Mouse (Mus musculus): ENCODE data around the gene Dner. TPM values are rescaled to one million over a fixed set of nuclear protein-coding genes. Genes with fewer than 3 reads are reported as not detected.
A peak's percentile ranks its signal among the peaks of the same experiment; 100 is the strongest.

The Dner gene
- polyA plus RNA-seq, 1 experiment from 2014 or later, result 3.7 TPM

DNA sequence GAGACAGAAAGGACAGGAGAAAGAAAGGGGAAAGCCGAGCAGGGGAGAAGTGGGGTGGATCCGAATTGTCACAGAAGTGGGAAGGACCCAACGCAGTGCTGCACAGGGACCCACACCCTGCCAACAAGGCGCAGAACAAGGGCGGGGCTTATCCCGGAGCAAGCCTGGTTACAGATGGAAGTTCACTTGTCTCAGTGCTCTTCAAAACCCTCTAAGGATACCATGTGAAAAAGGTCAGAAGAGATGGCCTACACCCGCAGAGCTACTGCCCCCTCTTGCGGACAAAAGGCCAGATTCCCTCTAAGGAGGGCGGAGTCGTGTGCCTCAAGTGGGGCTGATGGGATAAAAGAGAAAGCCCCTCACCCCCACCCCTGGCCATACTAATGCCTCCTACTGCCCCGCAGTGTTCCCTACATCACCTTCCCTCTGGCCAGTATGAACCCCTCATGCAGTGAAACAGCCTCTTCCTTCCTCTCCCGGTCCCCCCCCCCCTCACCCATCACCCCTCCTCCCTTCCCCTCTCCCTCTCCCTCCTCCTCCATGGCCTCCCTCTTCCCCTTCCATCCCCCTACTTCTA lies 73.0 kb downstream of the Dner start:
- 28% methylated on average over 12 of the region's 12 CpGs for WGBS
- no peaks in the 10 kb centered on the region for H3K36me3 ChIP-seq
- H3K27ac ChIP-seq, result no peak overlapping the region
- H3K9me3 ChIP-seq, result no peaks in the 10 kb centered on the region
- no peak overlapping the region for H3K4me3 ChIP-seq (replicated peaks)
- H3K9ac ChIP-seq, result no peak overlapping the region
- no peaks in the 10 kb centered on the region for H3K4me1 ChIP-seq
- no peak overlapping the region for H3K4me2 ChIP-seq
- no peaks in the 10 kb centered on the region for H3K27me3 ChIP-seq (replicated peaks)
- no peak for ATAC-seq (ENCODE audit: insufficient read depth, low FRiP score, low read depth)

DNA sequence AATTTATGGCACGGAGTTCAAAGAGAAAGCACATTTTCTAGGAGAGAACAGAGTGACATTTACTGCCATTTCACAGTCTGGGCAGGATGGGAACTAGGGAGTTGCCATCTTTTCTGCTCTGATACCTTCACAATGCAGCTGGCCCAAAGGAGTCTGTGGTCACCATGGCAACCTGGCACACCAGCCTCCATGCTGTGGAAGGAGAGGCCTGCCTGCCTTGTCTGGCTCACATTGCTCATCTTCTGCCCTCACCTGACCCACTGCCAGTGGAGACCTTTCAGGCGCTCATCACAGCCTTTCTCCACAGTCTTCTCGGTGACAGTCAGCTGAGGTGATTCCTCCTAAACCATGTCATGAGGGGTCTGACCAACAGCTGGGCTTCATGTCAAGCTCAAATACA lies 74.7 kb downstream of the Dner start:
- ATAC-seq (ENCODE audit: insufficient read depth, low FRiP score, low read depth), result no peak
- Histone ChIP-seq H3K9ac (no peak overlapping the region), H3K27ac (no peak overlapping the region), H3K27me3 (replicated peaks) (no peaks in the 10 kb centered on the region), H3K9me3 (no peaks in the 10 kb centered on the region), H3K4me2 (no peak overlapping the region), H3K36me3 (no peaks in the 10 kb centered on the region), H3K4me1 (no peaks in the 10 kb centered on the region), H3K4me3 (replicated peaks) (no peak overlapping the region)
- 58% methylated on average over 3 of the region's 3 CpGs for WGBS

DNA sequence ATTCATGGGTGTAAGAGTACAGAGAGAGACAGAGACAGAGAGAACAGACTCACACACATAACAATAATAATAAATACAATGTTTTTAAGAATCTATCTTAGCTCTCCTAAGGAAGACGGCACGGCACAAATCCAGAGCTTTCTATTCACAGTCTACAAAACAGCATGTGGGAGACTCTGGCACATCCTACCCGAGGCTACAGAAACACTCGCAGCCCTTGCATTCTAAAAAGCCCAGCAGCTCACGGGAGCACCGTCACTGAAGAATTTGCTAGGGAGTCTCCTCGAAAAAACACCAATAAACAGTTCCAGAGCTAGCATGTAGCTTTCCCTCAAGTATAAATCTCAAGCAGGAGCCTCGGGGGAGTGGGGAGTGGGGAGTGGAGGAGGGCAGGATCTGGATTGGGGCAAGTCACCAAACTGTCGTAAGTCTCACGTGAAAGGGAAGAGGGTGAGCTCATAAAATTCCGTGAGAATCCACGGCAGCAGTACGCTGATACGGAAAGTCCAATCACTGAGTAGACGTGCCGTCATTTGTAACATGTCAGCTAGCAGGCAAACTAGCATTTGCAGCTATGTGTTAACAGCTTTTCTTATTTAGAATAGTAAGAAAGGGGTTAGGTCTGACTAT lies 76.8 kb downstream of the Dner start:
- Histone ChIP-seq H3K9me3 (no peaks in the 10 kb centered on the region), H3K36me3 (no peaks in the 10 kb centered on the region), H3K27me3 (replicated peaks) (no peaks in the 10 kb centered on the region), H3K4me2 (0 out of 2 replicates have a peak overlapping the region, but pooled peaks have one; percentile 9), H3K27ac (no peak overlapping the region), H3K4me3 (replicated peaks) (no peak overlapping the region), H3K4me1 (no peaks in the 10 kb centered on the region), H3K9ac (no peak overlapping the region)
- ATAC-seq (ENCODE audit: insufficient read depth, low FRiP score, low read depth), result no peak
- WGBS, result 49% methylated on average over 16 of the region's 16 CpGs

DNA sequence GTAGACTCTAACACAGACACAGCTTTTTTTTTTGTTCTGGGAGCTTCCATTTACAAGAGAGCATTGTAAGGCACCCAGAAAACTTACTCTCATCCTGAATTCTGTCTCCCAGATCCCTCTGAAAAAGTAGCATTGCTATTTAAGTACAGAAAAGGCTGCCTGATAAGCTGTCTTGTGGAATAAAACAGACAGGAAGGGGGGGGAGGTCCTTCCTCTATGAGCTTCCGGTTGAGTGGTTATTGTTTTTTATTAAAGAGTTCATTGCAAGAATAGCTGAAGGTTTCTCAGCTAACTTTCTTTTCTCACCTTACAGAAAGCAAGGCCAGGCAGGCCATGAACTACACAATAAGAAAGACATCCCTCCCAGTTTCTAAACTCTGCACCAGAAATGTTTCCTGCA lies 77.9 kb downstream of the Dner start:
- no peaks in the 10 kb centered on the region for H3K9me3 ChIP-seq
- H3K4me1 ChIP-seq, result no peaks in the 10 kb centered on the region
- H3K36me3 ChIP-seq, result no peaks in the 10 kb centered on the region

DNA sequence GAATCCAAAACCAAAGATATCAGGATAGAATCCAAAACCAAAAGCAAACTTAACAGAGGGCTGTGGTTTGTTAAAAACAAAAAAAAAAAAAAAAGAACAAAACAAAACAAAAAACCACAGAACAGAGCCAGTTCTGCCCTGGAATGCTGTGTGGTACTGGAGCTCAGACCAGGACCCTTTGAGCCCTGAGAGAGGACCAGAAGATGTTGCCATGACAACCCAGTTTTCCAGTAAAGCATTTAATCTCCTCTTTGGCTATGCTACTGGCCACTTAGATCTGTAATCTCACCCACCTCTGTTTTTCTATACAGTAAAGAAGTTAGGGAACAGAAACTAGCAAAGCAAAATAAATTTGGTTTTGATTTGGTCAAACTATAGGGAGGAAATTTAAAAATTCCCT lies 79.9 kb downstream of the Dner start:
- no peaks in the 10 kb centered on the region for H3K27me3 ChIP-seq (replicated peaks)
- H3K9me3 ChIP-seq, result no peaks in the 10 kb centered on the region
- no peaks in the 10 kb centered on the region for H3K4me1 ChIP-seq
- H3K4me3 ChIP-seq (replicated peaks), result no peak overlapping the region
- H3K27ac ChIP-seq, result no peak overlapping the region
- H3K9ac ChIP-seq, result no peak overlapping the region
- no peaks in the 10 kb centered on the region for H3K36me3 ChIP-seq
- H3K4me2 ChIP-seq, result no peak overlapping the region
- ATAC-seq (ENCODE audit: insufficient read depth, low FRiP score, low read depth), result no peak

More for the DNA sequence above, 77.9 kb downstream of the Dner start:
- Histone ChIP-seq H3K27me3 (replicated peaks) (no peaks in the 10 kb centered on the region), H3K4me2 (no peak overlapping the region), H3K27ac (no peak overlapping the region), H3K9ac (no peak overlapping the region), H3K4me3 (replicated peaks) (no peak overlapping the region)
- ATAC-seq (ENCODE audit: insufficient read depth, low FRiP score, low read depth), result no peak
- WGBS, result 73% methylated on average over 1 of the region's 1 CpGs

DNA sequence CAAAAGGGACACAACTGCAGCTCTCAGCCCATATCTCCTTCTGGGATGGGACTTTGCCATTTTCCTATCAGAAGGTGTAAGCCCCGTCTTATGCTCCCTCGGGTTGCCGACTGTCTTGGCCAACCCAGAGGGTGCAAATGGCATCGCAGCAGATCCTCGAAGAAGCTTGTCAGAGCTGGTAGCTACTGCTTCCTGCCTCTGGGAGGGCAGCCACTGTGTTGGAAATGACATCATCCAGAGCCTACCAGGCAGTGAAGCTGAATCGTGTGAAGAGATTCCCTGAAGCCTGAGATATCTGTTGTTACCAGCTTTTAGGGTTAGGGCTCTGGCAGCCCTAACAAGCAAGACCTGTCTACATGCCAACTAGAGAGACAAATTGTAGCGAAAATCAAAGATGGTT lies 81.4 kb downstream of the Dner start:
- H3K27ac ChIP-seq, result no peak overlapping the region
- H3K27me3 ChIP-seq (replicated peaks), result no peaks in the 10 kb centered on the region
- H3K9me3 ChIP-seq, result no peaks in the 10 kb centered on the region
- no peaks in the 10 kb centered on the region for H3K36me3 ChIP-seq
- ATAC-seq (ENCODE audit: insufficient read depth, low FRiP score, low read depth), result no peak
- no peak overlapping the region for H3K4me3 ChIP-seq (replicated peaks)
- no peaks in the 10 kb centered on the region for H3K4me1 ChIP-seq
- no peak overlapping the region for H3K4me2 ChIP-seq
- no peak overlapping the region for H3K9ac ChIP-seq
- WGBS, result 72% methylated on average over 7 of the region's 7 CpGs

DNA sequence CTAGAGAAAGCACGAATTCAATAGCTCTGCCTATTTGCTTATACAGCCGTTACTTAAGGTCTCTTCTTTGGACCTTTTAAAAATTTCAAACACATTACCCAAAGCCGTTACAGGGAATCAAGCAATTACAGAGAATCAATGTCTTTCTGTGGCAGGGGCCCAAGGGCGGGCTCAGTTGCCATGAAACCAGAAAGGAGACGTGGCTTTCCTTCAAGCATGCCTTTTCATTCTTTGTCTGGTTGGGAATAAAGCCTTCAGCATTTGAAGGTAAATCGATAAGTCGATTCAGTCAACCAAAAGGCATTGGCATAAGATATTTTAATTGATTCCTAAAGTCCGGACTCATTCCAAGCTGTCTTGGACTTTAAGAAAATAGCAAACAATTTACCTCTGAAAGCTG lies 82.9 kb downstream of the Dner start:
- Histone ChIP-seq H3K36me3 (no peaks in the 10 kb centered on the region), H3K9me3 (no peaks in the 10 kb centered on the region), H3K4me1 (no peaks in the 10 kb centered on the region), H3K27ac (no peak overlapping the region), H3K4me3 (replicated peaks) (no peak overlapping the region), H3K9ac (no peak overlapping the region), H3K4me2 (no peak overlapping the region), H3K27me3 (replicated peaks) (no peaks in the 10 kb centered on the region)
- WGBS, result 76% methylated on average over 8 of the region's 8 CpGs
- ATAC-seq (ENCODE audit: insufficient read depth, low FRiP score, low read depth), result no peak

DNA sequence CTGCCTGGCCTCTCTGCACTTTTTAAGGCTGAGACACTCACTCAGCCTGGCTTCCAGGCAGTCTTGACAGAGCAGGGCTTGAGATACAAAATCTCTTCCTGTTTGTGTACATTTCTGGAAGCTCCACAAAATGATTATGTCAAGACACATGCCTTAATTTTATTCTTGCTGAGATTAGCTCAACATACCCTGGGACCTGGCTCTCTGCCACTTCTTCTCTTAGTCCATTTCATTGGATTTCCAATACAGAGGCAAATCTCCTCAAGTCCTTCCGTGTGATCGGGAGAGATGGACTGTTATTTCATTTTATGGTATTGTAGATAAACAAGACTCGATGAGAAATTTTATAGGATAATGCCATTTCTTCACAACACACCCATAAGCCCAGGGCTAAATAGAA lies 84.7 kb downstream of the Dner start:
- no peak overlapping the region for H3K27ac ChIP-seq
- H3K27me3 ChIP-seq (replicated peaks), result no peaks in the 10 kb centered on the region
- no peaks in the 10 kb centered on the region for H3K4me1 ChIP-seq
- H3K4me3 ChIP-seq (replicated peaks), result no peak overlapping the region
- H3K36me3 ChIP-seq, result no peaks in the 10 kb centered on the region
- H3K9me3 ChIP-seq, result no peaks in the 10 kb centered on the region
- no peak overlapping the region for H3K9ac ChIP-seq
- no peak overlapping the region for H3K4me2 ChIP-seq
- 65% methylated on average over 3 of the region's 3 CpGs for WGBS
- no peak for ATAC-seq (ENCODE audit: insufficient read depth, low FRiP score, low read depth)

DNA sequence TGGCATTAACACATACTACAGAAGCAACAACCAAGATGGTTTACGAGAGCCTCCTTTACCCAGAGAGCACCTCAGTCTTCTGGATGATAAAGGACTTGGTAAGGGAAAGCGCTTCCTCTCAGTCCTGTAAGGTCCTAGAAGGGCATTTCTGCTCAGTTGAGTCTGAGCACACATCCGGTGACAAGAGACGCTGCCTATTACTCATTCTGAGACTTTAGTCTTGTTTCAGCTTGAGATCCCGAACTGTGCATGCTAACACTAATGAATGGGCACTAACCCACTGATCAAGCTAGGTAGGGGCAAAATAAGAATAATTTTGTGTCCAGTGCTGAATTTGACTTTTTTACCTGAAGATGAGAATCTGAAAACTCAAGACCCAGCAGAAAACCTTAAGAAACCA lies 97.0 kb downstream of the Dner start:
- Histone ChIP-seq H3K4me3 (replicated peaks) (no peak overlapping the region), H3K36me3 (no peaks in the 10 kb centered on the region), H3K4me1 (no peaks in the 10 kb centered on the region), H3K9ac (no peak overlapping the region), H3K9me3 (no peaks in the 10 kb centered on the region), H3K27ac (no peak overlapping the region), H3K4me2 (no peak overlapping the region), H3K27me3 (replicated peaks) (no peaks in the 10 kb centered on the region)
- 78% methylated on average over 5 of the region's 5 CpGs for WGBS
- no peak for ATAC-seq (ENCODE audit: insufficient read depth, low FRiP score, low read depth)

DNA sequence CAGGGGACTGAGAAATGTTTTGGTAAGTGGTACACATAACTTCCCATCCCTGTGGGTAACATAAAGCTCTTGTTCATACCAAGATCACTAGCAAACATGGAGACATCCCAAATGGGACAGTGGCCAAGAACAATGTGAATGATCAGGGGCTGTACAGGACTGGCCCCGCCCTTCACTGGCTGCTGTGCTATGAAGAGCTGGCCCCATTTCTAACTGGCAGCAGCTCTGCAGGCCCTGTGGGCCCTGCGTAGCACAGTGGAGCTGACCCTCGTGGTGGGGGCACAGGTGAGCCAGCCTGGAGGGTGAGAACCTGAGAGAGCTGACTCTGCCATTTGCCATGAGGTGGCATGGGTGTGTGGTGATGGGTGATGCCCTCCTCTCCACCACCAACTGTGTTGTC lies 100.0 kb downstream of the Dner start:
- no peak overlapping the region for H3K27ac ChIP-seq
- no peak overlapping the region for H3K4me2 ChIP-seq
- H3K36me3 ChIP-seq, result no peaks in the 10 kb centered on the region
- H3K9ac ChIP-seq, result no peak overlapping the region
- no peak for ATAC-seq (ENCODE audit: insufficient read depth, low FRiP score, low read depth)
- H3K4me1 ChIP-seq, result no peaks in the 10 kb centered on the region
- no peaks in the 10 kb centered on the region for H3K27me3 ChIP-seq (replicated peaks)
- H3K9me3 ChIP-seq, result no peaks in the 10 kb centered on the region
- H3K4me3 ChIP-seq (replicated peaks), result no peak overlapping the region
- WGBS, result 65% methylated on average over 3 of the region's 3 CpGs

DNA sequence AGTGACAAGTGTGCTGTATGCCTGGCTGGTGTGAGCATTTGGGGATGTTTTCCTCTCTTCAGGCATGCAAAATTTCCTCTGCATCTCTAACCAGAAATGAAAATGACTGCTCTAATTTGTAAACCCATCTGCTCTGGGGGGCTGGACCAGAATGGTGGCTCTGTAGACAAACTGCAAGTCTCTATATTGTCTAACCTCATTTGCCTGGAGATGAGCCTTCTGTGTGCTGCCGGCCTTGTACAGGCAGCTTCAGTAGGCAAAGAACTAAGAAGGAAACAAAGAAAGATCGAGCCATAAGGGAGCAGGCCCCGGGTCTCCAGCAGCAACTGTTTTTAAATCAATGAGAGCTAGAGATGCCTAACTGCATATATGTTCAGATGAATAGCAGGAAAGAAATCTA lies 103.6 kb downstream of the Dner start:
- WGBS, result 77% methylated on average over 3 of the region's 3 CpGs
- Histone ChIP-seq H3K36me3 (no peaks in the 10 kb centered on the region), H3K4me1 (no peaks in the 10 kb centered on the region), H3K4me2 (no peak overlapping the region), H3K27me3 (replicated peaks) (no peaks in the 10 kb centered on the region), H3K9ac (no peak overlapping the region), H3K4me3 (replicated peaks) (no peak overlapping the region), H3K27ac (no peak overlapping the region), H3K9me3 (no peaks in the 10 kb centered on the region)
- no peak for ATAC-seq (ENCODE audit: insufficient read depth, low FRiP score, low read depth)

DNA sequence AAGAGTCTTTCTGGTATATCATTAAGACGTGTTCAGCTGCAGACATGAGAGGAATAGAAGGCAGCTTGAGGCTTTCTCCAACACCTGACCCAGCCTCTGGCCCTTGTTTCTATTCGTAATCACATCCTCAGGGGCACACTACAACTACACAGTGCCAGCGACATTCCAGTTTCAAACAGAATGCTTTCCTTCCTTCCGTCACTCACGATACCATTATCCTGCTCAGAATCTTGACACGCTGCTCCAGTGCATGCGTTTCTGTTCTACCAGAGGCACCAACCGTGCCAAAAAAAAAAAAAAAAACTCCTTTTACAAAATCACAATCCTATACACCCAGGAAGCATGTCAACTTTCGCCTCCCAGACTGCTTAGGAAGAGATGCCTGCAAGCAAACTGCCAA lies 105.5 kb downstream of the Dner start:
- Histone ChIP-seq H3K4me3 (replicated peaks) (no peak overlapping the region), H3K9ac (no peak overlapping the region), H3K27me3 (replicated peaks) (no peaks in the 10 kb centered on the region), H3K4me2 (no peak overlapping the region), H3K27ac (no peak overlapping the region), H3K9me3 (no peaks in the 10 kb centered on the region), H3K4me1 (no peaks in the 10 kb centered on the region), H3K36me3 (no peaks in the 10 kb centered on the region)
- no peak for ATAC-seq (ENCODE audit: insufficient read depth, low FRiP score, low read depth)
- 79% methylated on average over 9 of the region's 9 CpGs for WGBS

DNA sequence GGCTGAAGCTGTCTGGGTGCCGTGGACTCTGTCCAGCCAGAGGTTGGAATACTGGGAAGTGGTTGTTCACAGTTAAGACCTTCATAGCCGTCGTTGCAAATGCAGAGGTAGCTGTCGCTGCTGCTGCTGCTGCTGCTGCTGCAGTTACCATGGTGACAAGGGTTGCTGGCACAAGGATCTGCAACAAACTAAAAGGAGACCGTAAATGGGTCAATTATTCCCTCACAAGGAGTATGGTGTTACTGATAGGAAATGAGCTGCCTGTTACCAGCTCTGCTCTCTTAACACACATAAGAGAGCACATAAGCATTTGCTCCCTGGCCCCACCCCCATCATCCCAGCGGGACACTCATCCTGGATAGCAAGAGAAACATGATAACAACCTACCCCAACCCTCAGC lies 110.6 kb downstream of the Dner start:
- no peaks in the 10 kb centered on the region for H3K36me3 ChIP-seq
- H3K4me1 ChIP-seq, result no peaks in the 10 kb centered on the region
- no peaks in the 10 kb centered on the region for H3K27me3 ChIP-seq (replicated peaks)
- H3K27ac ChIP-seq, result no peak overlapping the region
- no peaks in the 10 kb centered on the region for H3K9me3 ChIP-seq
- no peak overlapping the region for H3K4me3 ChIP-seq (replicated peaks)
- no peak for ATAC-seq (ENCODE audit: insufficient read depth, low FRiP score, low read depth)
- WGBS, result 26% methylated on average over 6 of the region's 6 CpGs
- no peak overlapping the region for H3K4me2 ChIP-seq
- H3K9ac ChIP-seq, result no peak overlapping the region
